Mouse (Mus musculus) c-Kit-positive CD71-positive TER-119-negative erythroid progenitor cells, embryonic 14.5 days (primary cell): ENCODE measurements at regions not wholly inside any gene's neighbourhood (a gene's known extent, or its start where the extent isn't known, plus 50 kb on each side); places are given as distances from the start of the nearest gene placed in this dataset.

ENCODE experiments used
- DNase-seq: peaks from one replicate; pipeline ENCODE4 v3.0.0-alpha.2; 2013; ENCODE audit warnings: low read depth

DNA sequence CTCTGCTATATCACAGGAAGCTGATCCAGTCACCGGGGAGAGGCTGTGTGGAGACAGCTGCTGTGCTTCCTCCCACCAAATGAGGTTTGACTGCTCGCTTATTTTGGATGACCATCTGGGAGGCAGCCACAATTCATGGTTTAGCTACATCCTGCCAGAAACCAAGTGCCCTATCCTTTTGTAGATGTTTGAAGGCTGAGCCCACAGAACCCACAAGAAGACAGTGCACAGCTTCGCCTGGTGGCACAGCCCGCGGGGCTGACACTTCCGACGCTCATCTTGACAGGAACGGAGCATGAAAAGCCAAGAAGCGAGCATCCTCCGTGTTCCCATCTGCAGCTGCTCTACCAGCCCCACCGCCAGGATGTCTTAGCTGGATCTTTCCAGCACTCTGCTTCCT is 204.1 kb upstream of the Cdh4 start:
- no peak for DNase-seq

DNA sequence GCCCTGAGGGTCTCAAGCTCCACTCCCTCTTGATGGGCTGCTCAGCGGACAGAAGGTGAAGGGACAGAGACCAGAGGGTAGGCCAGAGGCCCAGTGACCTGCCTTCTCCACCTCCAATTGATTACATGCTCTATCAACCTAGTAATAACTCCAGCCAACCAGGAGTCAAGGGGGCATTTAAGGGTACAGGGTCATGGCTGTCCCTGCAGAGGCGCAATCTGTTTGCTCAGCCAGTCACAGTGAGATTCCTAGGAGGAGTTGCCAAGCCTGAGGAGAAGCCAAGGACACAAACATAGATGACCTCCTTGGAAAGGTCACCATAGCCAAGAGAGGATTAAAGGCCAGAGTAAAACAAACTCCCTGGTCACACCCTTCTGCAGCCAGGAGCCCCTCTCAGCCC is 181.3 kb upstream of the Cdh4 start:
- no peak for DNase-seq

DNA sequence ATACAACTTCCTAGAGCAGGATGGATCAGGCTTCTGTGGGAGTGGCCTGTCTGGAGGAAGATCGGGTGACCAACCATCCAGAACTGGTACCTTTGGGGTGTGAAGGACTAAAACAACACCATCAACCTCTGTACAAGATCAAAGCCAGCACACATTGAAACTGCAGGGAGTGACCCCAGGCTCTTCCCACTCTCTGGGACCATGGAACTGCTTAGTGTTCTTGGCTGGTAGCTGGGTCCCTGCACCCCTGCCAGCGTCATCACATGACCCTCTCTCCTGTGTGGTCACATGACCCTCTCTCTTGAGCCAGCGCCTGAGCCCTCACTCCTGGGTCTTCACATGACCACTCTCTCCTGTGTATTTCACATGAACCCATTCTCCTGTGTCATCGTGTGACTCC is 178.3 kb upstream of the Cdh4 start:
- no peak for DNase-seq

DNA sequence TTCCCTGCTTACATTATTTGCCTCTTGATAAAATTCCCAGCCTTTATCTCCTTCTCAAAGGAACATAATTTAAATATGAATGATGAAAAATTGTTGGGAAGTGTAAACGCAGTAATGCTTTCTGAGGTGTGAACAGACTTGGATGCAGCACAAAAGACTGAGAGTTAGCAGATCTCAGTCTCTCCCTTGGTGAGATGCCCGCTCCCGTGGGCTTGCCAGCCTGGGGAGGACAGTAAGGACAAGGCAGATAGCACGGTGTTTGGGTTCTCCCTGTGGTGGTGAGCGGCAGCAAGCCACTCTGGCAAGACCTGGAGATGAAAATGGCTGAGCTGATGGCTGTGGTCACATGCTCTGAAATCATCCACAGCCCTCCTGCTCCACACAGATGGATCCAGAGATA is 176.8 kb upstream of the Cdh4 start:
- DNase-seq, result no peak

DNA sequence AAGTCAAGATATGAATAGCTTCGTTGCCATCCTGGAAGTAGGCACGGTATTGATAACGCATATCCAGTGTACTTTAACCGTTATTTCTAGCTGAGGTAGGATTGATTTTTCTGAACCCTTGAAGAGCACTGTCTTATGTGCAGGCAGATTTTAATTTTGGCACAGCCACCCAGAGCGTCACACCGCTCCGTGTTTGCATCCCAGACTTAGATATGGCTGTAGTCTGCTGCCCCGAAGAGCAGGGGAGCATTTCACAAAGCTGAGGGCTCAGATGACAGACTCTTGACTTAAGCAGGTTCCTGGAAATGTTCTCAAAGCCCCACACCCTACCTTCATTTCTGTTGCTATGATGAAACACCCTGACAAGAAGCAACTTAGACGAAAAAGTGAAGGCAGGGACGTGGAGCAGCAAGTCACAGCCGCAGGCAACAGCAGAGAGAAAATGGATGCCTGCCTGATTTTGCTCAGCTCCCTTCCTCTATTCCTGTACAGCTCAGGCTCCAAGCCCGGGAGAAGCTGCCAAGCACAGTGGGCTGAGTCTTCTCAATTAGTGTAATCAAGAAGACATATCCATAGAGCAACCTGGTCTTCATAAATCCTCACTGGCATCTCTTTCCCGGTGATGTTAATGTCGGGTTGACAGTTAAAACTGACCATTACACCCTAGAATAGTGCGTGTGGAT is 164.9 kb upstream of the Cdh4 start:
- no peak for DNase-seq

DNA sequence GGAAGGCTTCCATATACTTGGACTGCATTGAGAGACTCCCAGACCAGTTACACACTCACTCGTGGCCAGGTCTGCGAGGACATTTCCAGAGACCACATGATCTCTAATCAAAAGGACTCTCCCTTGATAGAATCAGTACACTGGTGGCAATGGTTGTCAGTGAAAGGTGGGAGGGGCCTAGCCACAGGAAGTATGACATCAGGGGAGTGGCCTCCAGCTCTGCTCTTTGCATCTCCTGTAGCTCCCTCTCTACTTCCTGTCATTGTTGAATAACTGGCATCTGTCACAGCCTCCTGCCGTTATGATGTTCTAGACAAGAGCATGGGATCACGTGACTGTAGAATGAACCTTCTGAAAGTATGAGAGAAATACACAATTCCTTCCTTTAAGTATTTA is 164.3 kb upstream of the Cdh4 start:
- no peak for DNase-seq

DNA sequence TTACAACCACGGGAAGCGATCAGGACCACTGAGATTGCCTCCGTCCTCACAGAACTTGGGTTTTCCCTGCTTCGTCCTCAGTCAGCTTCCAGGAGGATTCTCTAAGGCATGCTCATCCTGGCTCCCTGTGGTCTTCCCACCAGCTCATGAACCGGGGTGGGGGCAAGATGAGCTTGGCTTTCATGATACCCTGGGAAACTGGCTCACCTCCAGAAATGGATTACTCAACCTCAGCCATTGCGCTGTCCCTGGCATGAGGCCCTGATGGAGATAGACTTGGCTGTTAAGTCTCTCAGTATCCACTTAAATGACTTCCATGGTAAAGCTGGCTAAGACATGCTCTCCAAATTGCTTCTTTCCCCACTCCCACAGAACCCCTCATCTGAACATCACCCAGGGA is 160.0 kb upstream of the Cdh4 start:
- DNase-seq, result no peak

DNA sequence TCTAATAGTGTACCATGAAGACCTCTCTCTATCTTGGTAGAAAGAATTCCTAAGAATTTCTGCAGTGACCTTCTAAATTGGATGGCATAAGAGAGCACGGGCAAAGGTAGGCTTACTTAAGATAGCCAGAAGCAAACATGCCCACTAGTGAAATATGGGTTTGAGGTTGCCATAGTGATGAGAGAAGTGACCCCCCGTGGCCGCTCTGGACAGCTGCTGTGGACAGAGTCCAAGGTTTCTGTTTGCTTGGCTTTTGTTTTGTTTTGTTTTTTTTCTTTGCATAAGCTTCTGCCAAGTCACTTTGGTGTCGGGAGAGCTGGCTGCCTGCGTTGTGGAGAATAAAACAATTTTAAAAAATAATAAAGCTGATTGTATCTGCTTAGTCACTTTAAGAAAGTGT is 151.8 kb upstream of the Cdh4 start:
- no peak for DNase-seq

DNA sequence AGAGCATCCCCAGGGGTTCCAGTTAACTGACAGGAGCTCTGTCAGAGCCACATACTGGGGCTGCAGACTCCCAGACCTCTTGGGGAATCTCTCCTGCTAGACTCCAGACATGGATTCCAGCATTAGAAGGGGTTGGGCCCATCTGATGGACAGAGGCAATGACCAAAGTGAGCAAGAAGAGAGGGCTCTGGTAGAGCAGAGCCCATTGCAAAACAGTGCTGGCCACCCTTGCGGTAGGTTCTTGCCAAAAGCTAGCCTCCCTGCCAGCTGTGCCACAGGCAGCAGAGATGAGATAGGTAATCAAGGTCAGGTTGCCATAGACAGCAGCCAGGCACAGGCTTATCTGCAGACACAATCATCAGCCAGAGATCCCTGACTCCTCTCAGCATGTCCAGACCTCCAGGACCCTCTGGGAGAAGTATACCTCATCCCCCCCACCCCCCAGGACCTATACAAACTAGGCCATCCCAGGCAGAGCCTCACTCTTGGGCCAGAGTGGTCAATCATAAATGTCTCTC is 151.1 kb upstream of the Cdh4 start:
- no peak for DNase-seq

GRCm38 (mm10) chr2:179291958-179292357 is 150.3 kb upstream of the Cdh4 start:
- DNase-seq, result no peak

DNA sequence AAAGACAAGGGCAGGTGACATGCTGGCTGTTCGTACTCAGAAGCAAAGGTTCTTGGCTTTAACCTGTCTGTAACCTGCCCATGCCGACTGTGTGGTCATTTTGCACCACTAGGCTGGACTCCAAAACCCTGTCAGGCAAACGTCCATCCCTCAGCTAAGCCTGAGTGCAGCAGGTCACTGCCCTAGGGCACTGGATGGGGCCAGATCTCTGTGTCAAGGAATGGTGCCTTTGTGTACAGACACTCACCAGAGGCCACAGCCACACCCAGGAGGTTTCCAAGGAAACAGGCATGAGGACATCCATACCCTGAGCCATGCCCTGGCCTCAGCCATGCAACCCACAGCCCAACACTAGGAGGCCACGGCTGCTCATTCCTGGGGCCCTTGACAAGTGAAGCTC is 149.7 kb upstream of the Cdh4 start:
- DNase-seq, result no peak

- no peak for DNase-seq
Observed at GRCm38 (mm10) chr2:179293114-179293513, 149.1 kb upstream of the Cdh4 start.

- DNase-seq, result no peak
Observed at GRCm38 (mm10) chr2:179297057-179297456, 145.2 kb upstream of the Cdh4 start.

DNA sequence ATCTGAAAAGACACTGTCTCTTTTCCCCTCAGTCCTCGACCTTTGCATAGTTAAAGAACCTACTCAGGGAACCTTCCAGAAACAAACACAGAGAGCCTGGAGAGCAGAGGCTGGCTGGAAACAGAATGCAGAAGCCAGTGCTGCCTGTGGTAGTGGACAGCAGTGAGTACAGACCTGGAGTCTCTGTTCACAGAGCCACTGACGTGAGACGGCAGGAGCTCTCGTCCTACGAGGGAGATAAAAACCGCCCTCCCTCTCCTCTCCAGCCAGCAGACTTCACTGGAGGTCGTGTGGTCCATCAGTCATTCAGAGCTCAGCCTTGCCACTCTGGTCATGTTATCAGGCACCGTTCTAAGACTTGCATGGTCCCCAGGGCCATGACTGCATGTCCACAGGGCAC is 138.5 kb upstream of the Cdh4 start:
- no peak for DNase-seq

DNA sequence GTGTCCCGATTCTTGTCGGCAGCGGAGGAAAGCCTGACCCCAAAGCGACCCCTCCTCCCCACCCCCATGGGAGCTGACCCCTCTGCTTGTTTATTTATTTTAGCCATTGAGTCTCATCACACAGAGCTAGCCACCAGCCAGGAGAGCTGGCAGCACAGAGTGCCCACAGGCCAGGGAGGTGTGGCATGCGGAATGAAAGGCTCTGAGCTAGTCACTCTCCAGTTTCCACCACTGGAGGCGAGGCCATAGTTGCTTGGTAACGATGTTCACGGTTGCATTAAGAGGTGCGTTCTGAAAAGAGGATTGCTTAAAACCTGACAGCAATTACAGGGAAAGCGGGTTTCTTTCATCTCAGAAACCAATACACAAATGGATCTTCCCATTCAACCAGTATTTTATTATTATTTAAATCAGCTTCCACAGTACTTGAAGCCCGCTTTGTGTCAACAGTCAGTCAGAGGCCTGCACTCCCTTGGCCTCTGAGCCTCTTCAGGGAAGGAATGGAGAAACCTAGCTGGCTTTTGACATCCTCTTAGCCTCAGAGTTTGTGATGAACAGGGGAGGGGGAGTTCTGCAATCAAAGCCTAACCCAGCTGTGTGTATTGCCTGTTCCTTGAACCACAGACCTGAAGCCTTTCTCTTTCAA is 134.8 kb upstream of the Cdh4 start:
- DNase-seq, result no peak

DNA sequence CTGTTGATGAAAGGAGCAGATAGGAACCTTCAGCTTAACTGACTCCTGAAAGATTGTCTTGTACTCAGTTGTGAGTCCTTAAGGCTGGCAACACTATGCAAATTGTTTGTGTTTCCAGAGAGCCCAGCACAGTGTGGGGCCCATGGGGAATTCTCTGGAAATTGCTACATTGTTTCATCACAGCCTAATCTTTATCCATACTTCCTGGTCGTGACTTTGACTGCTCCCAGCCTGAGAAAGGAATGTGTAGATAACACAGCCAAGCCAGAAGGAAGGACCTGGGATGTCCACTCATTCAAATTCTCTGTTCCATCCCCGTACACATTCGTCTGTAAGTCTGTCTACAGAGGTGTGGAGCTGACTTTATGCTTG is 134.3 kb upstream of the Cdh4 start:
- DNase-seq, result no peak

DNA sequence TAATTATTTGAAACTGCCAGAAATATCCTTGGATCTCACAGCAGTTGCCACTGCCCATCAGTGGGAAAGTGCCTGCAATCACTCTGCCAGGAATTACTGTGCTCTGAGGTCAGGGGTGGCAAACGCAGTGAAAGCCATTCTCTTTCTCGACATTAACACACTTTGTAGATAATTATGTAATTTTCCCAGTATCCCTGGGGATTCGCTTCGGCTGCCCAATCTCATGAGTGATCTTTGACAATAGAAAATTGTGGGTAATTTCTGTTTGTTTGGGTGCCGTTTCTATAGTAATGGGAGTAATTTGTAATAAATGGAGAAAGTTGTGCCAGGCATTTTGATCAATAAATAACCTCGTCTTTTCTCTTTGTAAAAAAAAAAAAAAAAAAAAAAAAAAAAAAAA is 124.2 kb upstream of the Cdh4 start:
- DNase-seq, result no peak

- no peak for DNase-seq
Observed at GRCm38 (mm10) chr2:179325242-179325641, 117.0 kb upstream of the Cdh4 start.

GRCm38 (mm10) chr2:179332872-179333489 is 109.2 kb upstream of the Cdh4 start:
- no peak for DNase-seq

DNA sequence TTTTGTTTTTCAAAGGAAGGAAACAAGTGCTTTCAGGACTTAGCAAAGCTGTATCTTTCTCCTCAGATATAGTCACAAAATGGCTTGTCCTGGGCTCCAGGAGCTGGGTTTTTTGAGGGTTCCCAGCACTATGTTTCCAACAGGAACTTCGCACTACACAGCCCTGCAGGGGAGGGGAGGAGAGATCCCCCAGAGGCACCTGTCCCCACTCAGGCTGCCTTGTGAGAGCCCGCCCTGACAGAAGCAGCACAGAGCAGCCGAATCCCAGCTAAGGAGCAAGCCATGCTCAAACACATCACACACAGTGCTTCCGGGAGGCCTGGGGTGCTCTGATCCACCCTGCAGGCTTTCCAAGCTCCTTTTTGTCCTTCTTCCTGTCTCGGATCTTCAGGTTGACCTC is 108.6 kb upstream of the Cdh4 start:
- DNase-seq, result no peak

DNA sequence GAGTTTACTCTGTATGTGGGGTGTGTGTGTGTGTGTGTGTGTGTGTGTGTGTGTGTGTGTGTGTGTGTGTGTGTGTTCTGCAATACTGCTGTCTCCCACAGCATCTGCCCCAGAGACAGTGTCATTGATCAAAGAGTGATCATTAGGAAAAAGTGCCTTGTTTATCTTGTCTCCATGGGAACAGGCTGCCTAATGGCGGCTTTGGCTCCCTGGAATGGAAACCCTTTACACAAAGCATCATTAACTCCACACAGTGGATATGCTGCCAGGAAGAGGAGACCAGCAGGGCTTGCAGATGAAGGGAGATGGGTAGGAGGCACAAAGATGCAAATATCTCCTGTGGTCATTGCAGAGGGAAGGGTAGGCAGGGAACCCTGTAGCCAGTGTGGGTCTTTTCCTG is 106.0 kb upstream of the Cdh4 start:
- DNase-seq, result no peak

DNA sequence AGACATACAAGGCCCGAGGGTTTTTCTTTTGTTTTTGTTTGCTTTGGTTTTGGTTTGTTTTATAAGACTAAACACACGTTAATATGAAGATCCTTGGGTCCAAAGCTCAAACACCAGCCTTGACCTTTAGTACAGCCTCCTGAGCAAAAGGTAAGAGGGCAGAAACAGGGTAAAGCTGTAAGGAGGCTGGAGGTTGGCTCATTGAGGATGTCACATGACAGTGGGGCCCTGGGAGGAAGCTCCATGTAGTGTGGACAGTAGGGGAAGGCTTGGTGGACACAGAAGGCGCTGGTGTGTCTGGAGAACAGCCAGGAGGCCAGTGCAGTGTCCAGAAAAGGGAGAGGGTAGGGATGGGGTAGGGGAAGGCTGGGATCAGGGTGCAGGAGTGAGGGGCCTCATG is 89.6 kb upstream of the Cdh4 start:
- DNase-seq, result no peak

GRCm38 (mm10) chr2:179354866-179355265 is 87.4 kb upstream of the Cdh4 start:
- no peak for DNase-seq
